Mouse (Mus musculus): ENCODE measurements around the gene Calcrl. TPM values are rescaled to one million over a fixed set of nuclear protein-coding genes. Genes with fewer than 3 reads are reported as not detected.

Calcrl gene
- polyA plus RNA-seq, 1 experiment, result 6.9 TPM

- no peaks in the 10 kb centered on the region for H3K27me3 ChIP-seq (ENCODE audit: control insufficient read depth, insufficient read depth, insufficient read length)
- no peaks in the 10 kb centered on the region for H3K36me3 ChIP-seq (ENCODE audit: control insufficient read depth, insufficient read depth)
- H3K79me2 ChIP-seq (ENCODE audit: control insufficient read depth, insufficient read depth), result no peaks in the 10 kb centered on the region
- no peak overlapping the region for H3K4me2 ChIP-seq (ENCODE audit: low read depth)
- no peak for TF ChIP-seq SRF (IDR thresholded peaks at IDR 0.05; ENCODE audit: control insufficient read depth, insufficient read length, low read depth)
- no peak for TF ChIP-seq REST (IDR thresholded peaks at IDR 0.05; ENCODE audit: insufficient read depth, insufficient read length)
- no peak for TF ChIP-seq TCF12 (IDR thresholded peaks at IDR 0.05; ENCODE audit: insufficient read depth, poor library complexity, severe bottlenecking)
- no peak for TF ChIP-seq CEBPB (IDR thresholded peaks at IDR 0.05; ENCODE audit: insufficient read depth, poor library complexity, severe bottlenecking)
- TF ChIP-seq MAX (IDR thresholded peaks at IDR 0.05; ENCODE audit: low read depth), result no peak
- TF ChIP-seq POLR2A (IDR thresholded peaks at IDR 0.05; ENCODE audit: insufficient read length, low read depth), result no peak
- TF ChIP-seq MYOD1 (IDR thresholded peaks at IDR 0.05; ENCODE audit: control insufficient read depth in 1 of 3, insufficient read length in 2 of 3, low read depth in 2 of 3), result no peak
- TF ChIP-seq MYOG (IDR thresholded peaks at IDR 0.05; ENCODE audit: control insufficient read depth in 1 of 3, insufficient read depth in 1 of 3, insufficient read length in 2 of 3, low read depth in 2 of 3), result no peak
- TF ChIP-seq POLR2AphosphoS2 (IDR thresholded peaks at IDR 0.05; ENCODE audit: insufficient read length, low read depth), result no peak
- TF ChIP-seq E2F4 (IDR thresholded peaks at IDR 0.05; ENCODE audit: insufficient read depth), result no peak
- TF ChIP-seq USF1 (IDR thresholded peaks at IDR 0.05; ENCODE audit: low read depth), result no peak
- TF ChIP-seq TCF3 (IDR thresholded peaks at IDR 0.05; ENCODE audit: insufficient read length, low read depth), result no peak
- H3K4me3 ChIP-seq, result no peak overlapping the region
- H3ac ChIP-seq (ENCODE audit: control insufficient read depth, insufficient read length), result no peak overlapping the region
Measured at GRCm38 (mm10) chr2:84288940-84289557, 136.2 kb downstream of the Calcrl start.

Other genes starting within 250 kb of the Calcrl start
- 7.9 TPM for gene Tfpi, start 51.4 kb upstream of the Calcrl start, polyA plus RNA-seq (2012; fragmentation: generic; extraction: Trizol)
- gene Ctnnd1, start 225.4 kb upstream of the Calcrl start, polyA plus RNA-seq (2012; fragmentation: generic; extraction: Trizol), result 64.6 TPM
- gene Btbd18, start 233.7 kb upstream of the Calcrl start, polyA plus RNA-seq (2012; fragmentation: generic; extraction: Trizol), result 0.01 TPM
- gene Selenoh, start 245.4 kb upstream of the Calcrl start, polyA plus RNA-seq (2012; fragmentation: generic; extraction: Trizol), result 129 TPM

All from myocyte (in vitro differentiated cells).